Mouse (Mus musculus): ENCODE measurements around the gene Farsa. TPM values are rescaled to one million over a fixed set of nuclear protein-coding genes. Genes with fewer than 3 reads are reported as not detected.
A peak's percentile ranks its signal among the peaks of the same experiment; 100 is the strongest.

The Farsa gene
- polyA plus RNA-seq, 1 experiment from 2014 or later: 126 TPM

Small RNA genes lying within 50 kb of the gene (microRNA-seq; reads per million reads assigned to microRNA genes)
- 4.0 reads per million, percentile 20 among the genes with 10 or more reads in this experiment for gene Mir7069

Other genes starting within 250 kb of the Farsa start
- 16.9 and 17.8 TPM in 2 replicates for gene Ier2, start 194.1 kb upstream of the Farsa start, polyA plus RNA-seq (2015; fragmentation: Nextera tagmentation; extraction: Ambion mirVana)
- gene Trmt1, start 170.7 kb upstream of the Farsa start, polyA plus RNA-seq (2015; fragmentation: Nextera tagmentation; extraction: Ambion mirVana): 63.3 and 66.7 TPM in 2 replicates
- 16.3 and 17.2 TPM in 2 replicates for gene Nacc1, start 169.1 kb upstream of the Farsa start, polyA plus RNA-seq (2015; fragmentation: Nextera tagmentation; extraction: Ambion mirVana)
- gene Lyl1, start 155.5 kb upstream of the Farsa start, polyA plus RNA-seq (2015; fragmentation: Nextera tagmentation; extraction: Ambion mirVana): 3.4 and 4.2 TPM in 2 replicates
- 0.97 and 1.8 TPM in 2 replicates for gene G430095P16Rik, start 134.0 kb upstream of the Farsa start, polyA plus RNA-seq (2015; fragmentation: Nextera tagmentation; extraction: Ambion mirVana)
- 48.6 and 54.0 TPM in 2 replicates for gene Nfix, start 56.6 kb upstream of the Farsa start, polyA plus RNA-seq (2015; fragmentation: Nextera tagmentation; extraction: Ambion mirVana)
- 12.3 and 13.4 TPM in 2 replicates for gene Dand5, start 34.2 kb upstream of the Farsa start, polyA plus RNA-seq (2015; fragmentation: Nextera tagmentation; extraction: Ambion mirVana)
- gene Gadd45gip1, start 25.5 kb upstream of the Farsa start, polyA plus RNA-seq (2015; fragmentation: Nextera tagmentation; extraction: Ambion mirVana): 35.5 and 36.1 TPM in 2 replicates
- gene Rad23a, start 16.3 kb upstream of the Farsa start, polyA plus RNA-seq (2015; fragmentation: Nextera tagmentation; extraction: Ambion mirVana): 88.2 and 91.7 TPM in 2 replicates
- gene Calr, start 10.1 kb upstream of the Farsa start, polyA plus RNA-seq (2015; fragmentation: Nextera tagmentation; extraction: Ambion mirVana): 669 and 673 TPM in 2 replicates
- gene Syce2, start 15.1 kb downstream of the Farsa start, polyA plus RNA-seq (2015; fragmentation: Nextera tagmentation; extraction: Ambion mirVana): 18.4 and 22.0 TPM in 2 replicates
- 36.1 and 37.1 TPM in 2 replicates for gene Gcdh, start 36.9 kb downstream of the Farsa start, polyA plus RNA-seq (2015; fragmentation: Nextera tagmentation; extraction: Ambion mirVana)
- gene Klf1, start 44.9 kb downstream of the Farsa start, polyA plus RNA-seq (2015; fragmentation: Nextera tagmentation; extraction: Ambion mirVana): 0.65 and 0.79 TPM in 2 replicates
- 7.1 and 7.6 TPM in 2 replicates for gene Dnase2a, start 51.6 kb downstream of the Farsa start, polyA plus RNA-seq (2015; fragmentation: Nextera tagmentation; extraction: Ambion mirVana)
- gene Mast1, start 80.4 kb downstream of the Farsa start, polyA plus RNA-seq (2015; fragmentation: Nextera tagmentation; extraction: Ambion mirVana): 76.2 and 84.8 TPM in 2 replicates
- 2.8 and 3.4 TPM in 2 replicates for gene Rtbdn, start 90.0 kb downstream of the Farsa start, polyA plus RNA-seq (2015; fragmentation: Nextera tagmentation; extraction: Ambion mirVana)
- gene Gm49661, start 112.4 kb downstream of the Farsa start, polyA plus RNA-seq (2015; fragmentation: Nextera tagmentation; extraction: Ambion mirVana): not detected in 2 replicates
- gene Prdx2, start 112.6 kb downstream of the Farsa start, polyA plus RNA-seq (2015; fragmentation: Nextera tagmentation; extraction: Ambion mirVana): 1,276 and 1,344 TPM in 2 replicates
- gene Rnaseh2a, start 112.8 kb downstream of the Farsa start, polyA plus RNA-seq (2015; fragmentation: Nextera tagmentation; extraction: Ambion mirVana): 54.2 and 54.7 TPM in 2 replicates
- gene Junb, start 121.7 kb downstream of the Farsa start, polyA plus RNA-seq (2015; fragmentation: Nextera tagmentation; extraction: Ambion mirVana): 5.5 and 6.8 TPM in 2 replicates
- gene Hook2, start 133.6 kb downstream of the Farsa start, polyA plus RNA-seq (2015; fragmentation: Nextera tagmentation; extraction: Ambion mirVana): 38.9 and 41.1 TPM in 2 replicates
- not detected in 2 replicates for gene Best2, start 157.5 kb downstream of the Farsa start, polyA plus RNA-seq (2015; fragmentation: Nextera tagmentation; extraction: Ambion mirVana)
- 146 and 159 TPM in 2 replicates for gene Asna1, start 168.3 kb downstream of the Farsa start, polyA plus RNA-seq (2015; fragmentation: Nextera tagmentation; extraction: Ambion mirVana)
- 121 and 124 TPM in 2 replicates for gene Trir, start 169.8 kb downstream of the Farsa start, polyA plus RNA-seq (2015; fragmentation: Nextera tagmentation; extraction: Ambion mirVana)
- 64.2 and 71.0 TPM in 2 replicates for gene Tnpo2, start 179.9 kb downstream of the Farsa start, polyA plus RNA-seq (2015; fragmentation: Nextera tagmentation; extraction: Ambion mirVana)
- gene Fbxw9, start 203.1 kb downstream of the Farsa start, polyA plus RNA-seq (2015; fragmentation: Nextera tagmentation; extraction: Ambion mirVana): 84.5 and 86.2 TPM in 2 replicates
- 0.89 and 2.0 TPM in 2 replicates for gene Gm5741, start 211.0 kb downstream of the Farsa start, polyA plus RNA-seq (2015; fragmentation: Nextera tagmentation; extraction: Ambion mirVana)
- 111 and 112 TPM in 2 replicates for gene Dhps, start 214.8 kb downstream of the Farsa start, polyA plus RNA-seq (2015; fragmentation: Nextera tagmentation; extraction: Ambion mirVana)
- gene Wdr83os, start 223.8 kb downstream of the Farsa start, polyA plus RNA-seq (2015; fragmentation: Nextera tagmentation; extraction: Ambion mirVana): 135 TPM in 2 replicates
- gene Wdr83, start 224.3 kb downstream of the Farsa start, polyA plus RNA-seq (2015; fragmentation: Nextera tagmentation; extraction: Ambion mirVana): 60.3 and 66.9 TPM in 2 replicates
- 19.8 and 20.0 TPM in 2 replicates for gene Man2b1, start 226.3 kb downstream of the Farsa start, polyA plus RNA-seq (2015; fragmentation: Nextera tagmentation; extraction: Ambion mirVana)

All from midbrain, embryonic 15.5 days (tissue).